Mouse (Mus musculus): ENCODE data around the gene Slc30a9. TPM values are rescaled to one million over a fixed set of nuclear protein-coding genes. Genes with fewer than 3 reads are reported as not detected.

Gene Slc30a9
- polyA plus RNA-seq, 1 experiment: 108 TPM

DNA sequence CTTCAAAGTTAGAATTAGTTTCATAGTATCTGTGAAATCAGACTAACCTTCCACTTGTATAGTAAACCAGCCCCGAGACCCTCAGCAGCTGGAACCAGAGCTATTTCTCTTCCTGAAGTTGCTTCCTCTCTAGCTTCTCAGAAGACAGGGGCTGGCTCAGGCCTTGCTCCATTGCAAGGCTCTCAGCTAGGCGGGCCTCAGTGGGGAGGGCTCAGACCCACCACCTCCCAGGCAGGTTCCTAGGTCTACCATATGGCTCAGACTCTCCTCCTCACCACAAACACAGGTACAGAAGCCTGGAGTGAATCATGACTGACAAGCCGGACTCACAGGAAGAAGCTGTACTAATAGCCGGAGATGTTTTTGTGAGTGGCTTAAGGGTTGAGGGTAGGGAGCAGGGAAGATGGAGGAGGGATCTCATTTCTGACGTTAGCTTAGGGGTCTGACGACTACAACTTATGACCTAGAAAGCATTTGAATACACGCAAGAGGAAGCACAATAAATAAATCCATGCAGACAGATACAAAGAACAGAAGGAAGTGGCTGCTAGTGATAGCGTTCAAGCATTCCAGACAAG, 70.4 kb downstream of the Slc30a9 start:
- no peak overlapping the region for H3K4me3 ChIP-seq (ENCODE audit: insufficient read depth, low read length)
- TF ChIP-seq POLR2A (IDR thresholded peaks at IDR 0.05; ENCODE audit: low read depth, low read length) (no peak), CTCF (IDR thresholded peaks at IDR 0.05; ENCODE audit: borderline replicate concordance, insufficient read depth, low read length) (no peak)
- H3K27ac ChIP-seq (ENCODE audit: insufficient read depth, low read length): no peak overlapping the region
- no peaks in the 10 kb centered on the region for H3K4me1 ChIP-seq (ENCODE audit: control insufficient read depth, insufficient read depth, low read length)

GRCm38 (mm10) chr5:67381690-67382089, 74.9 kb downstream of the Slc30a9 start:
- no peak for TF ChIP-seq CTCF (IDR thresholded peaks at IDR 0.05; ENCODE audit: borderline replicate concordance, insufficient read depth, low read length)
- TF ChIP-seq POLR2A (IDR thresholded peaks at IDR 0.05; ENCODE audit: low read depth, low read length): no peak

DNA sequence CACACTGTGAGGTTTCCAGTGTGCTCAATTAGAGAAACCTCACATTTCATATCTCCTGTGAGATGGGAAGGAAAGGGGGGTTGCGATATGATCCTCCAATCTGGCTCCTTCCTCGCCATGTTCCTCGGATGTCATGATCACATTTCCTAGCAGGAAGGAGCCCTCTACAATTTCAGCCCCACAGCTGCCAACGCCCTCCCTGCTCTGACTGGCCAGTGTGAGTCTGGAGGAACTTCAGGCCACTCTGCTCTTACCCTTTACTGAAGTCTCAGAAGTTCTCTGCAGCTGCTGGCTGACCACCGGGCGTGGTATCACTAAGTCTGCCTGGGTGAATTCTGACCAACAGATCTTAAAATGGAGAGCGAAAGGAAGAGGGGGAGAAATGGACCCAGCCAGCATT, 75.8 kb downstream of the Slc30a9 start:
- Histone ChIP-seq H3K4me3 (ENCODE audit: insufficient read depth, low read length) (no peak overlapping the region), H3K27ac (ENCODE audit: insufficient read depth, low read length) (no peak overlapping the region), H3K4me1 (ENCODE audit: control insufficient read depth, insufficient read depth, low read length) (no peaks in the 10 kb centered on the region)
- TF ChIP-seq POLR2A (IDR thresholded peaks at IDR 0.05; ENCODE audit: low read depth, low read length) (no peak), CTCF (IDR thresholded peaks at IDR 0.05; ENCODE audit: borderline replicate concordance, insufficient read depth, low read length) (no peak)

More at GRCm38 (mm10) chr5:67381690-67382089, 74.9 kb downstream of the Slc30a9 start:
- no peak overlapping the region for H3K27ac ChIP-seq (ENCODE audit: insufficient read depth, low read length)
- H3K4me1 ChIP-seq (ENCODE audit: control insufficient read depth, insufficient read depth, low read length): no peaks in the 10 kb centered on the region
- H3K4me3 ChIP-seq (ENCODE audit: insufficient read depth, low read length): no peak overlapping the region

DNA sequence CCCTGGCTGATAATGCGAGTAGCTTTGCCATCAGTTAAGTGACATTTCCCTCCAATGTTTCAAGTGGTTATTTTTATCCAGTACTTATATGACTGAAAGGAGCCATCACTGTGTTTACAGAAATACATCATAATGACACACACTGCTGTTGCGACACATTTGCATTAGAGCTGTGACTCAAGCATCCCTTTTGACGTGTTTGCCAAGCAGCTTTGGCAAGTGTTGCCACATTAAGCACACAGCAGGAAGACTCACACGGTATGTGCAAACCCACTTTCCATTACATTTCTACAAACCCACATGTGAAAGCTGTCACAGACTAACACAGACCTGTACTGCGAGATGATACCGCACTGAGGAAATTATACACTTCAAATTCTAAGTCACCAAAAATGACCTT, 87.2 kb downstream of the Slc30a9 start:
- TF ChIP-seq POLR2A (IDR thresholded peaks at IDR 0.05; ENCODE audit: low read depth, low read length): no peak
- TF ChIP-seq CTCF (IDR thresholded peaks at IDR 0.05; ENCODE audit: borderline replicate concordance, insufficient read depth, low read length): no peak
- Histone ChIP-seq H3K27ac (ENCODE audit: insufficient read depth, low read length) (no peak overlapping the region), H3K4me3 (ENCODE audit: insufficient read depth, low read length) (no peak overlapping the region), H3K4me1 (ENCODE audit: control insufficient read depth, insufficient read depth, low read length) (no peaks in the 10 kb centered on the region)

DNA sequence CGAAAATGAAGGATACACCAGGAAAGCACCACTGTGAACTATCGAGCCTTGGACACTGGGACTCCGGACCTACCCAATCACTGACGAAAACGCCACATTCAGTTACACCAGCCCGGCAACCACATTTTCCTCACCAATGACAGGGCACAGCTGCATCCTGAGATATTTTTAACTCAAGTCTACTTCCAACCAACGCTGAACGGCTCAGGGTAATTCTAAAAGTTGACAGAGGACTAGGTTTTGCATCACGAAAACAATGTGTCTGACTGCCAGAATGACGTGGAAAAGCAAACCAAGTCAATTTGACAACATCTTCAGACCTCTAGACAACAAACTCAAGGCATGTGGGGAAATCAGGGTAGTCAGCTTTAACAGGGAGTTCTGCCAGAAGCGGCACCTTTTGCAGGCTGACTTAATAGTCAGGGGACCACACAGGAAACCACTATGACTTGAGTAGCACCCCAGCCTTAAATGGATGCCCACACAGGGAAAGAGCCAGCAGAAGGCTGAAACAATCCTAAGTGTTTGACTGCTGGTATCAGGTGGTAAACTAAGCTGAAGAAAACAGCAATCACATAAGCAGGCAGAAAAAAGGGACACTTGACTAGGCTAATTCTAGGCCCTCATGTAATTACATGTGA, 88.6 kb downstream of the Slc30a9 start:
- Histone ChIP-seq H3K4me3 (ENCODE audit: insufficient read depth, low read length) (no peak overlapping the region), H3K4me1 (ENCODE audit: control insufficient read depth, insufficient read depth, low read length) (no peaks in the 10 kb centered on the region), H3K27ac (ENCODE audit: insufficient read depth, low read length) (no peak overlapping the region)
- TF ChIP-seq POLR2A (IDR thresholded peaks at IDR 0.05; ENCODE audit: low read depth, low read length): no peak
- no peak for TF ChIP-seq CTCF (IDR thresholded peaks at IDR 0.05; ENCODE audit: borderline replicate concordance, insufficient read depth, low read length)

GRCm38 (mm10) chr5:67397186-67397585, 90.4 kb downstream of the Slc30a9 start:
- Histone ChIP-seq H3K4me3 (ENCODE audit: insufficient read depth, low read length) (no peak overlapping the region), H3K27ac (ENCODE audit: insufficient read depth, low read length) (no peak overlapping the region), H3K4me1 (ENCODE audit: control insufficient read depth, insufficient read depth, low read length) (no peaks in the 10 kb centered on the region)
- TF ChIP-seq CTCF (IDR thresholded peaks at IDR 0.05; ENCODE audit: borderline replicate concordance, insufficient read depth, low read length) (no peak), POLR2A (IDR thresholded peaks at IDR 0.05; ENCODE audit: low read depth, low read length) (no peak)

- TF ChIP-seq POLR2A (IDR thresholded peaks at IDR 0.05; ENCODE audit: low read depth, low read length) (no peak), CTCF (IDR thresholded peaks at IDR 0.05; ENCODE audit: borderline replicate concordance, insufficient read depth, low read length) (no peak)
- Histone ChIP-seq H3K4me1 (ENCODE audit: control insufficient read depth, insufficient read depth, low read length) (no peaks in the 10 kb centered on the region), H3K27ac (ENCODE audit: insufficient read depth, low read length) (no peak overlapping the region), H3K4me3 (ENCODE audit: insufficient read depth, low read length) (no peak overlapping the region)
Observed at GRCm38 (mm10) chr5:67399876-67400607, 93.3 kb downstream of the Slc30a9 start.

DNA sequence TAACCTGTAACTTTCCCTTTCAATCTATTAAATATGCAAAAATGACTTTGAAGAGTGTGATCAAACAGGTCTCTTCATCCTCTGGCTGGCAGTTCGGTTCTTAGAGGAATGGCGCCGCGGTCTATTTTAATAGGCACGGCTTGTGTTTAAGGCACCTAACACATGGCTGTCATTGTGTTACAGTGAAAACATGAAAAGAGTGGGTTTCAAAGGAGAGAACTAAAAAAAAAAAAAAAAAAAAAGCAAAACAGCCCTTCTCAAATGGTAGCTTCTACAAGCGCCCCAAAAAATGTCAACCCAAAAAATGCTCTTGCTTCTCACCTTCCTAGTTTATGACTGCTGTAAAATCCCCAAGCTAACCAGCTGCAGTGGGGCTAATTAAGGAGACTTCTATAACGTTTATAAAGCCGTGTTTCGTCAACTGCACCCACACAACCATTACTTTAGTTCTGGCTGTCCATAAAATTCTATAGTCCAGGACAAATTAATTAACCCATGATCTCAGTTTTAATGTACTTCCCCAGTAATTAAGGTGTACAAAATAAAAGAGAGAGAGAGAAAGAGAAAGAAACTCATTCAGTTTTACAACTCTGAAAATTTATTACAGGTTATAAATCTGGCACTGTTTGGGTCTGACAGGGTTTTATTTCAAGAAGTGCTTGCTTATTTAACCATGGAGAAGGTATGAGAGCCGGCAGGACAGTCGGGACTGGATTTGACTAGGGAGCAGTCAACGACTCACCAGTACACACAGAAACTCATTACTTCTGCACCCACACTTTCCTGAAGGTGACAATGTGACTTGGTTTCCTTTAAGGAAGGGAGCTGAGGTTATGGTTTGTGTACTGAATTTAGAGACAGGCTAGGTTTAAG, 94.1 kb downstream of the Slc30a9 start:
- Histone ChIP-seq H3K4me3 (ENCODE audit: insufficient read depth, low read length) (no peak overlapping the region), H3K4me1 (ENCODE audit: control insufficient read depth, insufficient read depth, low read length) (no peaks in the 10 kb centered on the region), H3K27ac (ENCODE audit: insufficient read depth, low read length) (no peak overlapping the region)
- TF ChIP-seq CTCF (IDR thresholded peaks at IDR 0.05; ENCODE audit: borderline replicate concordance, insufficient read depth, low read length) (no peak), POLR2A (IDR thresholded peaks at IDR 0.05; ENCODE audit: low read depth, low read length) (no peak)

DNA sequence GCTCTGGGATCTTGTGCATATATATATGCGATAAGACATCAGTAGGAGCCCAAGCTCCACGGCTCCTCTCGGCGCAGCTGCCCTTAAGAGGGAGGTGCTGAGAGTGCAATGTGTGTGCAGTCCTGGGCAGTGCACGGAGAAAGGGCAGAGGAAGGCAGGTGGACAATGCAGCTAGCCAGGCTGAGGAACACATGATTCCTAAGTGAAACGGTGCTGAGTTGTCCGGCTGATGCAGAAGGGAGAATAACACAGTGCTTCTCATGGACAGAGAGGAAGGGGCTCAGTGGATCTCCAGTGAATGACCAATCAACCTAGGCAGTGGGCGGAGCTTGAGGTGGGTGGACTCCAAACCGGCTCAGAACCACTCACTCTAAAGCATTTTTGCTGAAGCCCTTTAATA, 94.9 kb downstream of the Slc30a9 start:
- no peak for TF ChIP-seq POLR2A (IDR thresholded peaks at IDR 0.05; ENCODE audit: low read depth, low read length)
- TF ChIP-seq CTCF (IDR thresholded peaks at IDR 0.05; ENCODE audit: borderline replicate concordance, insufficient read depth, low read length): no peak
- no peak overlapping the region for H3K27ac ChIP-seq (ENCODE audit: insufficient read depth, low read length)
- no peak overlapping the region for H3K4me3 ChIP-seq (ENCODE audit: insufficient read depth, low read length)
- no peaks in the 10 kb centered on the region for H3K4me1 ChIP-seq (ENCODE audit: control insufficient read depth, insufficient read depth, low read length)

All from embryonic fibroblast, embryonic 13.5 days (primary cell).